Mouse (Mus musculus) ES-E14 (cell line): Measurements from ENCODE around the gene Smpd3. TPM values are rescaled to one million over a fixed set of nuclear protein-coding genes. Genes with fewer than 3 reads are reported as not detected.

ENCODE experiments used
- DNase-seq: peaks from one replicate; pipeline ENCODE4 v3.0.0-alpha.2; 2013; ENCODE audit warnings: low read depth, low spot score
- H3K27ac ChIP-seq: 2 replicates; pipeline ENCODE4 v1.5.1; 2012; ENCODE audit warnings: low read depth, mild to moderate bottlenecking, low read length, moderate library complexity, mixed read lengths; ENCODE audit not compliant: poor library complexity, insufficient read depth, severe bottlenecking
- H3K36me3 ChIP-seq: 2 replicates; pipeline ENCODE4 v1.6.1; 2012; ENCODE audit warnings: mild to moderate bottlenecking, low read length, moderate library complexity, mixed read lengths; ENCODE audit not compliant: control insufficient read depth, poor library complexity, insufficient read depth, severe bottlenecking
- H3K4me1 ChIP-seq, 2 experiments: fragments of 150-350 bp in 1 of 2; sonication (generic) in 1 of 2; 2 replicates each; pipeline ENCODE4 v1.6.1; 2012; ENCODE audit warnings: low read length in 2 of 2, mild to moderate bottlenecking in 1 of 2, mixed read lengths in 1 of 2; ENCODE audit not compliant: control insufficient read depth in 2 of 2, insufficient read depth in 2 of 2, poor library complexity in 1 of 2
- H3K4me3 ChIP-seq, 2 experiments: fragments of 150-350 bp in 1 of 2; sonication (generic) in 1 of 2; 2 replicates each; pipeline ENCODE4 v1.5.1; 2012; ENCODE audit warnings: low read length in 2 of 2, low read depth in 1 of 2, mild to moderate bottlenecking in 1 of 2, mixed read lengths in 1 of 2; ENCODE audit not compliant: insufficient read depth in 1 of 2, poor library complexity in 1 of 2, severe bottlenecking in 1 of 2
- H3K9ac ChIP-seq: 2 replicates; pipeline ENCODE4 v1.6.1; 2012; ENCODE audit warnings: low read depth, mild to moderate bottlenecking, low read length, mixed read lengths; ENCODE audit not compliant: poor library complexity, insufficient read depth, severe bottlenecking
- H3K9me3 ChIP-seq: fragments of 150-350 bp; sonication (generic); 2 replicates; pipeline ENCODE4 v1.6.1; 2012; ENCODE audit warnings: low read depth, mild to moderate bottlenecking, low read length; ENCODE audit not compliant: control insufficient read depth, insufficient read depth
- CHD2 ChIP-seq: IDR thresholded peaks from 2 replicates; pipeline ENCODE4 v1.6.1; 2014; ENCODE audit warnings: mild to moderate bottlenecking, low read depth, low read length, inconsistent platforms
- HCFC1 ChIP-seq: IDR thresholded peaks from 2 replicates; pipeline ENCODE4 v1.6.1; 2012; ENCODE audit warnings: low read length, inconsistent platforms, borderline replicate concordance; ENCODE audit not compliant: insufficient read depth
- MAFK ChIP-seq: IDR thresholded peaks from 2 replicates; pipeline ENCODE4 v1.6.1; 2014; ENCODE audit warnings: mild to moderate bottlenecking, low read depth, low read length, inconsistent platforms; ENCODE audit not compliant: insufficient read depth
- ZC3H11A ChIP-seq: IDR thresholded peaks from 2 replicates; pipeline ENCODE4 v1.6.1; 2012; ENCODE audit warnings: low read depth, mild to moderate bottlenecking, inconsistent platforms, low read length, borderline replicate concordance
- ZNF384 ChIP-seq: IDR thresholded peaks from 2 replicates; pipeline ENCODE4 v1.6.1; 2012; ENCODE audit warnings: low read depth, low read length, inconsistent platforms
- in situ Hi-C, 2 experiments: fragments of 600-800 bp; cut with MboI; formaldehyde crosslinking; loops; one replicate each; pipeline ENCODE4 v1.15.1; 2025; ENCODE audit warnings: low sequenced_read_pairs in 2 of 2, inconsistent platforms in 1 of 2; ENCODE audit not compliant: unreplicated experiment in 2 of 2
- total RNA-seq: library from RNA; depleted of rRNA; stranded (reverse); fragments of 300-350 nt; gene quantifications from 2 replicates; pipeline ENCODE4 v1.2.3, GENCODE M21; 2012

Gene Smpd3
- total RNA-seq, 1 experiment: 0.94 TPM

- H3K9me3 ChIP-seq: no peaks in the 10 kb centered on the region
- no peak overlapping the region for H3K4me3 ChIP-seq
- no peak for DNase-seq
- no peak for TF ChIP-seq MAFK
- TF ChIP-seq CHD2: no peak
- no peak for TF ChIP-seq ZNF384
- TF ChIP-seq HCFC1: no peak
- TF ChIP-seq ZC3H11A: no peak
- H3K9ac ChIP-seq: no peak overlapping the region
- in situ Hi-C loops: no loop called here
- no peaks in the 10 kb centered on the region for H3K4me1 ChIP-seq
- no peaks in the 10 kb centered on the region for H3K36me3 ChIP-seq
- no peak overlapping the region for H3K27ac ChIP-seq
These were observed 17.8 kb downstream of the Smpd3 start for GRCm38 (mm10) chr8:106320002-106320401.

DNA sequence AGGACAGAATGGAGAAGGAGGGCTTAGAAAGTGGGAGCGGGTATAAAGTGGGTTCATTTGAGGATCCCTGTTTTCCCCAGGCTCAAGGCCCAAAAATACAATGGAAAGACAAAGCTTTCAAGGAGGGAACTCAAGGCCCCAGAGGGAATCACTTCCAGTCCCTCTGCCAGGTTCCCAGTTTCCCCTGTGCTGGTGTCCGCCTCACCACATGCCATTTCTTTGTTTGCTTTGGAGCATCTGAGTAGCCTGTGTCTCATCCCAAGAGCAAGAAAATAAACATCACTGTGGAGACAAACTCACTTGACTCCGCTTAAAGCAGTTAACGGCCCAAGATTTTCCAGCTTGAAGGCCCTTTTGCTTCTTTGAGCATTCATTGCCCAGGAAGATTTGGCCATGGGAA, 20.7 kb downstream of the Smpd3 start:
- TF ChIP-seq ZC3H11A (no peak), CHD2 (no peak), HCFC1 (no peak), ZNF384 (no peak), MAFK (no peak)
- H3K4me3 ChIP-seq: no peak overlapping the region
- H3K9me3 ChIP-seq: no peaks in the 10 kb centered on the region
- H3K9ac ChIP-seq: no peak overlapping the region
- no peak for DNase-seq
- H3K36me3 ChIP-seq: no peaks in the 10 kb centered on the region
- in situ Hi-C loops: no loop called here
- no peaks in the 10 kb centered on the region for H3K4me1 ChIP-seq
- H3K27ac ChIP-seq: no peak overlapping the region

GRCm38 (mm10) chr8:106316506-106316905, 21.3 kb downstream of the Smpd3 start:
- Histone ChIP-seq H3K4me1 (no peaks in the 10 kb centered on the region), H3K27ac (no peak overlapping the region), H3K9me3 (no peaks in the 10 kb centered on the region), H3K9ac (no peak overlapping the region), H3K4me3 (no peak overlapping the region), H3K36me3 (no peaks in the 10 kb centered on the region)
- TF ChIP-seq HCFC1 (no peak), ZNF384 (no peak), MAFK (no peak), CHD2 (no peak), ZC3H11A (no peak)
- no peak for DNase-seq
- in situ Hi-C loops: no loop called here

DNA sequence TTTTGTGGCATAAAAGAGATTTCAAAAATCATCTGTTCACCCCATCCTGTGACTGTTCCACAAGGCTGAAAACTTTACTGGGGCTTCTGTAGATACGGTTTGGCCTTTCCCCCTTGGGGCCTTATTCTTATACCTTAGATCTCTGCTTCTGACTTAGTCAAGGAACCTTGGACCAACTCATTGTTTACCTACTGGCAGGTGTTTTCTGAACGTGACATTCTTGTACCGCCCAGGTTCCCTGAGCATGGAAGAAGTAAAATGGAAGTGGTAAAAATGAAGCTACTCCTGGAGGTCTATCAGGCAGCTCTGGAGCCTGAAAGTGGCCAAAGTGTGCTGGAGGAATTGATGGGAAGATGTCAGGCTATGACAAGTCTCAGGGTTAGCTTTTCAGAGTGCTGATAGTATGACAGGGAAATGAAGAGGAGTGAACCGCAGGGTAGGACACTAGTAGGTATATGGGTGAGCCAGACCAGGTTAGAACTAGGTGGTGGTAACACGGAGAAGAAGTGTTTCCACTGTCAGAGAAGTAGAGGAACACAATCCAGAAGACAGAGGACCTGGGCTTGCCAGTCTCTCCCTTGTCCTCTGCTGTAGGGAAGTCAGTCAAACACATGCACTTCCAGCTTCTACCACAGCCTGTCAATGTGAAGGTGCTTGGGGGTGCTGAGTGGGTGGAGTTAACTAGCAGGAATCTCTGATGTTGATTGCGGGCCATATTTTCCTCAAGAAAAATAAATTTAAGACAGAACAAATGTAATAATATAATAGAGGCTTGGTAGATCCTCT, 22.2 kb downstream of the Smpd3 start:
- Histone ChIP-seq H3K4me3 (no peak overlapping the region), H3K9me3 (no peaks in the 10 kb centered on the region), H3K4me1 (no peaks in the 10 kb centered on the region), H3K36me3 (no peaks in the 10 kb centered on the region), H3K27ac (no peak overlapping the region), H3K9ac (no peak overlapping the region)
- no peak for DNase-seq
- TF ChIP-seq ZNF384: no peak
- in situ Hi-C loops: no loop called here

- Histone ChIP-seq H3K27ac (no peak overlapping the region), H3K36me3 (no peaks in the 10 kb centered on the region), H3K4me1 (no peaks in the 10 kb centered on the region), H3K9me3 (no peaks in the 10 kb centered on the region), H3K9ac (no peak overlapping the region), H3K4me3 (no peak overlapping the region)
- in situ Hi-C loops: no loop called here
- DNase-seq: no peak
- TF ChIP-seq ZC3H11A: no peak
- no peak for TF ChIP-seq HCFC1
- TF ChIP-seq ZNF384: no peak
- no peak for TF ChIP-seq CHD2
- TF ChIP-seq MAFK: no peak
These were observed 24.0 kb downstream of the Smpd3 start for GRCm38 (mm10) chr8:106313799-106314198.
